Mouse (Mus musculus) heart, embryonic 15.5 days (tissue): ENCODE data around the gene Tnip3. TPM values are rescaled to one million over a fixed set of nuclear protein-coding genes. Genes with fewer than 3 reads are reported as not detected.

Experiments
- ATAC-seq: fragments of 200-750 bp; cut with Nextera tagmentation; replicated peaks from 2 replicates; pipeline ENCODE4 v1.8.0; 2017; ENCODE audit warnings: low read depth, moderate TSS enrichment; ENCODE audit not compliant: insufficient number of reproducible peaks, insufficient read depth, low FRiP score
- H3K27ac ChIP-seq: fragments of 300-500 bp; sonication (generic); 2 replicates; pipeline ENCODE4 v1.5.1; 2015; ENCODE audit warnings: mild to moderate bottlenecking, inconsistent platforms
- H3K27me3 ChIP-seq: fragments of 300-500 bp; sonication (generic); 2 replicates; pipeline ENCODE4 v1.6.1; 2015; ENCODE audit warnings: inconsistent platforms
- H3K36me3 ChIP-seq: fragments of 300-500 bp; sonication (generic); 2 replicates; pipeline ENCODE4 v1.6.1; 2015; ENCODE audit warnings: mild to moderate bottlenecking, inconsistent platforms
- H3K4me1 ChIP-seq: fragments of 300-500 bp; sonication (generic); replicated peaks from 2 replicates; pipeline ENCODE4 v1.6.1; 2015; ENCODE audit warnings: inconsistent platforms
- H3K4me2 ChIP-seq: fragments of 300-500 bp; sonication (generic); 2 replicates; pipeline ENCODE4 v1.6.1; 2015; ENCODE audit warnings: inconsistent platforms, mild to moderate bottlenecking, moderate library complexity
- H3K4me3 ChIP-seq: fragments of 300-500 bp; sonication (generic); 2 replicates; pipeline ENCODE4 v1.5.1; 2015; ENCODE audit warnings: mild to moderate bottlenecking, inconsistent platforms
- H3K9ac ChIP-seq: fragments of 300-500 bp; sonication (generic); 2 replicates; pipeline ENCODE4 v1.6.1; 2015; ENCODE audit warnings: mild to moderate bottlenecking, inconsistent platforms
- H3K9me3 ChIP-seq: fragments of 300-500 bp; sonication (generic); replicated peaks from 2 replicates; pipeline ENCODE4 v1.6.1; 2016; ENCODE audit warnings: inconsistent platforms
- WGBS: fragments of 180-500 bp; shearing (Covaris S2); methylation state at CpG from one replicate; pipeline ENCODE4 v1.1.7; 2015; ENCODE audit warnings: mixed read lengths; 5-methylcytosine and 5-hydroxymethylcytosine counted together
- polyA plus RNA-seq: library from polyadenylated mRNA; unstranded; fragments of >200 nt; fragmentation: Nextera tagmentation; extraction: Ambion mirVana; gene quantifications from 2 replicates; pipeline ENCODE4 v1.2.1, GENCODE M21; 2015

The Tnip3 gene
- polyA plus RNA-seq = 0.95 and 1.1 TPM in 2 replicates

DNA sequence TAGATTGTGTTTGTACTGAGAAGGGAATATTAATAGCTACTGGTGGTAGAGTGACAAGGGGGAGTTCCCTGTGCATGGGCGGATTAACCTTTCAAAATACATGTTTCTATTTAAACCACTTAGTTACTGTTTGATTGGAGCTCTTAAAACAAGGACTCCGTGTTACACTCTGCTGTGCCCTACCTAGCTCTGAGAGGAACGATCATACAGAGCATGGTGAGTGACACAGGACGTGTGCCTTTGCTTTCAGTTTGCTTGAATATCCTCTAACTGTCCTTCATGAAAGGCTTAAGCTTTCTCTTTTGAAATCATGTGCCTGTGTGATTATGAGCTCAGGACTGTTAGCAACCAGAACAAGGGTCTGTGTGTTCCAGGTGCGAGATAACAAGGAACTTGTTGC lies at the start of gene Tnip3:
Tnip3 (plus strand) TSS at position 122 of the 400 bp plus-strand sequence.
- H3K9ac ChIP-seq = no peak within 1 kb of the TSS
- 0 out of 2 replicates have a peak within 1 kb of the TSS, but pooled peaks have one; percentile 2 for H3K4me3 ChIP-seq
- peak within 1 kb of the TSS; percentile 27 for H3K4me2 ChIP-seq
- peak; percentile 62 for ATAC-seq
- no peaks in the 10 kb centered on the region for H3K36me3 ChIP-seq
- H3K27ac ChIP-seq = peak within 1 kb of the TSS; percentile 60
- no peaks in the 10 kb centered on the region for H3K9me3 ChIP-seq
- no peaks in the 10 kb centered on the region for H3K4me1 ChIP-seq
- H3K27me3 ChIP-seq = no peaks in the 10 kb centered on the region
- WGBS = 48% methylated on average over 5 of the region's 5 CpGs

DNA sequence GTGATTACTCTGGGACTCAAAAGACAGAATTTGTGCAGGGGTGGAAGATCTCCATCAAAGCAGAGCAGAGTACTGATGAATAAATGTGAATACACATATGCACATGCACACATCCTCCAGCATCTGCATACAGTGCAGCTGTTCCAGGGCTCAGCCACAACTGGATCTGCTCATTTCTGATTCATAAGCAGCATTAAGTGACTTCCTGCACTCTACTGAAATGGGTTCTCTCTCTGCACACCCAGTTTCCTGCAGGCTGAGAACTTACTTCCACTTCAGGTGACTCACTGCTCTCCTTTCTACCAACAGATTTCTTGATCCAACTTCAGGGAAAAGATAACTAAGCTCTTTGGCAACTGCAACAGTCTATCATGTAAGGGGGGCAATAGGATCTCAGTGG lies 26.3 kb upstream of the Tnip3 start:
- Histone ChIP-seq H3K4me1 (no peaks in the 10 kb centered on the region), H3K9ac (no peak overlapping the region), H3K36me3 (no peaks in the 10 kb centered on the region), H3K4me3 (no peak overlapping the region), H3K27ac (no peak overlapping the region), H3K4me2 (no peak overlapping the region), H3K9me3 (no peaks in the 10 kb centered on the region), H3K27me3 (no peaks in the 10 kb centered on the region)
- no peak for ATAC-seq

DNA sequence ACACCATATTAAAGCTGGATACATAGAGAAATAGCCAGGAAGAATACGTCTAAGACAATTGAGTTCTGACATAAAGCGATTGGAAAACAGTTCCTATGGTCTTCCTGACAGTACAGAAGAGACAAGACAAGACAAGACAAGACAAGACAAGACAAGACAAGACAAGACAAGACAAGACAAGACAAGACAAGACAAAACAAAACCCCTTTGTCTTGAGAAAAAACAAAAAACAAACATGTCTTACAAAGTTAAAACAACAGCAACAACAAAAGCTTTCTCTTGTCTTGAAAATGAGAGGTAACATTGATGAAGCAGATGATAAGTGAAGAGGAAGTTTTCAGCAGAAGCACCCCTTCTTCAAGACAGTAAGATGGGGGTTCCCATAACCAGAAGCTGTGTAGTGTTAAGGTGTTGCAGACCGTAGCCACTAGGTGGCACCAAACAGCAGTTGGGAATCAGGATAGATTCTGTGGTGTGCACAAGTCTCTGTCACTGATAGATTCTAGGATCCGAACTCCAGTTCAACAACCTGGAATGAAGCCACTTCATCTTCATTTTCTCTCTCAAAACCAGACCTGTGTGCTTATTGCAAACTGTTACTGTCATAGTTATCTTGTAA lies 15.0 kb upstream of the Tnip3 start:
- no peak overlapping the region for H3K27ac ChIP-seq
- 38% methylated on average over 4 of the region's 4 CpGs for WGBS

DNA sequence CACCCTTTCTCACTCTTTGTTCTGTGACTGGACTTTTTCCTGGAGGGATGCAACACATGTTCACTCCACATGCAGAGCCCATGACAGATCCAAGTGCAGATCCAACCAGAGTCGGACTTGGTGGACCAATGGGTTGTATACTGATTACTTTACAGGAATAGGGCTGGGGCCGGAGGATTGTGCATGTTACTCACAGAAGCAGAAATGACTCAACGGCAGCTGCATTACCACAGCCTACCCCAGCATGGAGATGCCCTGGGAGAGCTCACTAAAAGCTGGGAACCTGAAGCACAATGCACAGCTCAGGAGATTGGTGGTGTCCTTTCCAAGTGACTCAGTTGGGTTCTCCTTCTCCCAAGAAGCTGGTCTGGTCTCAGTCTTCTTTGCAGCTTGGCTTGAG lies 11.3 kb upstream of the Tnip3 start:
- no peak for ATAC-seq
- H3K36me3 ChIP-seq = no peaks in the 10 kb centered on the region
- H3K9me3 ChIP-seq = no peaks in the 10 kb centered on the region

More for the DNA sequence above, 15.0 kb upstream of the Tnip3 start:
- Histone ChIP-seq H3K4me3 (no peak overlapping the region), H3K36me3 (no peaks in the 10 kb centered on the region), H3K27me3 (no peaks in the 10 kb centered on the region), H3K4me2 (no peak overlapping the region), H3K9ac (no peak overlapping the region), H3K4me1 (no peaks in the 10 kb centered on the region), H3K9me3 (no peaks in the 10 kb centered on the region)
- ATAC-seq = no peak

DNA sequence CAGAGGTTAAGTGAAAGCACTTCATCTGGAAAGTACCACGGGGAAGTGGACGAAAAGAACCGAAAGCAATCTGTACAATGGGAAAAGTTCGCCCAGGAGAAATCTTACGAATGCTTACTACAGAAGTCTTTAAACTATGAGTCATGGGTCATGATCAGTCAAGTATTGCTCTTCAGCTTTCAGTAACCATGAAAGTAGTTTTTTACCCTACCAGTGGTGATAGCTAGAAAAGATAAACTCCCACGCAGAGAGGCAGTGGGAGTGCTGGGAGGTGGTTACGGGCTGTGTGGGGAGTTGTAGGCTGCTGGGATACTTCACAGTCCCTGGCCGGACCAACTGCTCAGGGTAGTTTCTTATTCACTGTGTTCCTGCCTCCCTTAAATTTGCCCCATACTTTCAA lies 8.4 kb upstream of the Tnip3 start:
- 60% methylated on average over 8 of the region's 8 CpGs for WGBS
- Histone ChIP-seq H3K9me3 (no peaks in the 10 kb centered on the region), H3K4me1 (no peaks in the 10 kb centered on the region), H3K36me3 (no peaks in the 10 kb centered on the region), H3K27me3 (no peaks in the 10 kb centered on the region), H3K4me2 (no peak overlapping the region), H3K4me3 (no peak overlapping the region), H3K27ac (no peak overlapping the region), H3K9ac (no peak overlapping the region)
- ATAC-seq = no peak

More for the DNA sequence above, 11.3 kb upstream of the Tnip3 start:
- Histone ChIP-seq H3K4me2 (no peak overlapping the region), H3K4me1 (no peaks in the 10 kb centered on the region), H3K4me3 (no peak overlapping the region), H3K27ac (no peak overlapping the region), H3K9ac (no peak overlapping the region), H3K27me3 (no peaks in the 10 kb centered on the region)
- WGBS = 86% methylated on average over 3 of the region's 3 CpGs

DNA sequence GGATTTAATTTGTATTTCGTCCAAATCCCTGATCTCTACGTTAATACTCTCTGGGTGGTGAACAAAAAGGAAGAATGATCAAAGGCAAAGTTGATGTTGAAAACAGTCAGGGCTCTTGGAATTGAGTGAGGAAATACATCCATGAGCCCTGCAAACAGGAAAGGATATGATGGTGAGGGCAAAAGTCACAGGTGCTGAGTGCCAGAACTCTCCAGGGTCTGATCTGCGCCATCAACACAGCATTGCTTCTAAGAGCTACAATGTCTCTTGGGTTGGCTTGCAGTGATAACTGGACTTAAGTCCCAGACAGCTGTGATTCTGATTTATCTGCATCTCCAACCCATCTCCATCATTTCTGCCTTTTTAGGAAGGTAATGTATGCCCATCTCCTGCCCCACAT lies 4.3 kb upstream of the Tnip3 start:
- Histone ChIP-seq H3K27me3 (no peaks in the 10 kb centered on the region), H3K4me1 (no peaks in the 10 kb centered on the region), H3K9me3 (no peaks in the 10 kb centered on the region), H3K36me3 (no peaks in the 10 kb centered on the region), H3K27ac (no peak overlapping the region), H3K4me3 (no peak overlapping the region), H3K4me2 (no peak overlapping the region), H3K9ac (no peak overlapping the region)
- 78% methylated on average over 3 of the region's 3 CpGs for WGBS
- ATAC-seq = no peak

DNA sequence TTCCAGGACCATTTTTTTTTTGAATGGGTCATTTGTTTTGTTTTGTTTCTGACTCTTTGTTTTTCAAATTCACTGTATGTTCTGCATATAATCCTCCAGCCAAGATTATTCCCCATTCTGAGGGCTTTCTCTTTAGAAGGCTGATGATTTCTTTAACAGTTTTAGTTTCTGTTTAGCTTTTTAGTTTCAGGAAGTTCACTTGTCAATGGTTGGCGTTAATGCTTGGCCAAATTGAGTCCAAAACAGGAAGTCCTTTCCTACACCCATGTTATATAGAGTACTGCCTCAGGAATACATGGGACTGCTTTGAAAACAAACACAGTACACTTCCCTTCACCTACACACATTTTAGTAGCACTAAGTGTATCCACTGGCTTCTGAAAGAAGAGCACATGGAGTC lies 2.8 kb downstream of the Tnip3 start:
- H3K9me3 ChIP-seq = no peaks in the 10 kb centered on the region
- H3K36me3 ChIP-seq = no peaks in the 10 kb centered on the region
- H3K4me1 ChIP-seq = no peaks in the 10 kb centered on the region
- H3K27me3 ChIP-seq = no peaks in the 10 kb centered on the region
- no peak overlapping the region for H3K9ac ChIP-seq
- no peak overlapping the region for H3K27ac ChIP-seq
- H3K4me3 ChIP-seq = no peak overlapping the region
- ATAC-seq = no peak
- WGBS = 58% methylated on average over 1 of the region's 1 CpGs
- H3K4me2 ChIP-seq = no peak overlapping the region

DNA sequence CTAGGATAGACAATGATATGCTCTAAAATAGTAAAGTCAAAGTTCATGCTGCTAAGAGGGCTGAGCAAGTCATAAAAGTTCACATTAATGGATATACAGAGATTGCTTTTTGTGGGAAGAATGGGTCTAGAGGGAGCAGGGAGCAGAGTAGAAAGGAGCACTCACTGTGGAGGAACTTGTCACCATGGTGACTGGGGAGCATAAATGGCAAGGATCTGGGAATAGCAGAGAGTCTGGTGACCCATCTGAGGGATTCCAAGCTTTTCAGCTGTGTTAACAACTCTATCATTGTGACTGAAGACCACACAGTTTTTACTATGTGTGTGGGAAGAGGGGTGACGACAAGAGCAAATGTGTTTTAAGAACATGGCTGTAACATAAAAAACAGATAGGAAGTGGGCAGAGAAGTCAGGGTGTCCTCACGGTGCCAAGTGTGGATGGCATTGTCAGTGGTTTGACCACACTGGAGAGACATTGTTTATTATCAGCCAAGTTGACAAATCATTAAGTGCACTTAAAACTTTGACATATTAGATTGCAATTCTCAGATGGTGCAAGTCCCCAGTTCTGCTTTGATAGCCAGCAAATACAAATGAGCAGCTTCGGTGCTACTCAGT lies 6.2 kb downstream of the Tnip3 start:
- Histone ChIP-seq H3K9ac (no peak overlapping the region), H3K27ac (no peak overlapping the region), H3K36me3 (no peaks in the 10 kb centered on the region), H3K9me3 (no peaks in the 10 kb centered on the region), H3K4me3 (no peak overlapping the region), H3K4me2 (no peak overlapping the region), H3K4me1 (no peaks in the 10 kb centered on the region), H3K27me3 (no peaks in the 10 kb centered on the region)
- 47% methylated on average over 3 of the region's 3 CpGs for WGBS
- no peak for ATAC-seq

DNA sequence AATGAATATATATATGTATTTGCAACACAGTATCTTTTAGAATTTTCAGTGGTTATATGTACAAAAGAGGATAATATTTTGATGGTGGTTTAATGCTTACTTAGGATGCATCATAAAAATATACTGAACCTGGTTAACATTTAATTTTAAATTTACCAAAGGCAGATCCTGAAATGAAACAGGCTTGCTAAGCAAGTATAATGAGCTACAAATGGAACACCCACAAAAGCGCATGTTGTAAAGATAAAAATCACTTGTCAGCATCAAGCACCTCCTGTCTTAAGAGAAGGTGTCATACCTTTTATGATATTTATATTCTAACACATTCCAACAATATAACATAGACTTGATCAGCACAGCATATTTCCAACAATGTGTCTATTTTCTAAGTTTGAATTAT lies 8.6 kb downstream of the Tnip3 start:
- H3K27me3 ChIP-seq = no peaks in the 10 kb centered on the region
- no peak overlapping the region for H3K9ac ChIP-seq
- no peaks in the 10 kb centered on the region for H3K36me3 ChIP-seq

DNA sequence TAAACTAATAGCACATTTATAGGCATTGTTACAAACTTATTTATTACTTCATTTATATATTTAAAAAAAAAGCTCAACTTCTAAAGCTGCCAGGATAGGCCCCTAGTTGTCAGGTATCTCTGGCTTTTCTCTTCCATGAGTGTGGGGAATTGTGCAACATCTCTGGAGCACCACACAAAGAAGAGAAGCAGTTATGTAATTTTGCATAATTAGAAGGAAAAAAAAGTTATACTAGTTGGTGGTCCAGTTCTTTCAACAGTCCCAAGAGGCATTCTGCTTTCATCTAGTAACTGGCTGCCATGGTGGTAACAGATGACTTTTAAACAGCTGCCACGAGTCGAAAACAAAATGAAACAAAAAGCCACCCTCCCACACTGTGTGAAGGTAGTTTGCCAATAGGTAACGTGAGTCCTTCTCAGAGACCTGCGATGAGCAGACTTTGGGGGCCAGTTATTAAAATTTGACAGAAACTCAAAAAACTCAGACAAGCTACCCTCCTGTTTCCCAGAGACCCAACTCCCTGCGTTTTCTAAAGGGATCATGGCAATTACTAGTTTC lies 12.3 kb downstream of the Tnip3 start:
- ATAC-seq = no peak
- H3K27me3 ChIP-seq = no peaks in the 10 kb centered on the region
- H3K4me1 ChIP-seq = 0 out of 2 replicates have a peak, but pooled peaks cover 2% of the 10 kb centered on the region
- no peak overlapping the region for H3K9ac ChIP-seq
- no peak overlapping the region for H3K4me2 ChIP-seq
- no peak overlapping the region for H3K4me3 ChIP-seq
- no peaks in the 10 kb centered on the region for H3K9me3 ChIP-seq
- no peak overlapping the region for H3K27ac ChIP-seq
- WGBS = 65% methylated on average over 5 of the region's 5 CpGs
- no peaks in the 10 kb centered on the region for H3K36me3 ChIP-seq

More for the DNA sequence above, 8.6 kb downstream of the Tnip3 start:
- 89% methylated on average over 1 of the region's 1 CpGs for WGBS
- H3K4me1 ChIP-seq = 0 out of 2 replicates have a peak, but pooled peaks cover 2% of the 10 kb centered on the region
- no peaks in the 10 kb centered on the region for H3K9me3 ChIP-seq
- no peak overlapping the region for H3K27ac ChIP-seq
- ATAC-seq = no peak
- no peak overlapping the region for H3K4me2 ChIP-seq
- H3K4me3 ChIP-seq = no peak overlapping the region

DNA sequence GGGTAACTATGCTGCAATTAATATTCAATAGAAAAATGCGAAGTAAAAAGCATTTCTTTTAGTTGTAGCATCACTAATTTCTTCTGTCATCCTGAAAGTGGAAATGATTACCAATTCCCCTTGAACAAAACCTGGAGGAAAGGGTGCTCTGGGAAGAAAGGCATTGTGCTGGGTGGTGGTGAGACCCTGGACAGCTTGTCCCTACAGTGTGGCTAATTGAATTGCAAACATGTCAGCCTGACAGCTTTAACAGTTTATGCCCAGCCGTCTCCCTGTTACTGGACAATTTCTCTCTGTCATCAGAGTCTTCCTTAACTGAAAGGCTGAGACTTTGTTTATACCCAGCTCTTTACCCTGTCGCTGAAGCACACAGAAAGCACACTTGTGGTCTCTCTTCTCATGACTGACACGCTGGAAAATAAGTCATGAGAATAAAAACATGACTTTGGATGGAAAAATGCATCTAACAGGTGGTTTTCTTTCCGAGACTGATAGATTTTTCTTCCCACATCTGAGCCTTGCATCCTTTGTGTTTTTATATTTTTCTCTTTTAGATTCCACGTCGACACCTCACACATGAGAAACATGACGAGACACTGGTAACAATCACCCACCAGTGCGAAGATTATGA lies 13.0 kb downstream of the Tnip3 start:
- H3K27me3 ChIP-seq = no peaks in the 10 kb centered on the region
- 51% methylated on average over 9 of the region's 9 CpGs for WGBS
- no peaks in the 10 kb centered on the region for H3K9me3 ChIP-seq
- H3K4me1 ChIP-seq = 0 out of 2 replicates have a peak, but pooled peaks cover 2% of the 10 kb centered on the region
- no peak overlapping the region for H3K4me2 ChIP-seq
- no peaks in the 10 kb centered on the region for H3K36me3 ChIP-seq
- H3K9ac ChIP-seq = no peak overlapping the region
- no peak for ATAC-seq
- H3K4me3 ChIP-seq = no peak overlapping the region
- H3K27ac ChIP-seq = no peak overlapping the region
